Mouse (Mus musculus) embryonic fibroblast, embryonic 13.5 days (primary cell): ENCODE results near the gene Amn1. TPM values are rescaled to one million over a fixed set of nuclear protein-coding genes. Genes with fewer than 3 reads are reported as not detected.
"Not testable (repeated sequence)": the region's sequence is repeated elsewhere in the genome, so short reads cannot be mapped to it uniquely, and the experiment has no call there.

Experiments
- H3K27ac ChIP-seq: 2 replicates; pipeline ENCODE4 v1.5.1; 2012; ENCODE audit warnings: low read length, control low read depth, inconsistent platforms; ENCODE audit not compliant: insufficient read depth
- H3K4me1 ChIP-seq: 2 replicates; pipeline ENCODE4 v1.6.1; 2011; ENCODE audit warnings: low read length; ENCODE audit not compliant: control insufficient read depth, insufficient read depth
- H3K4me3 ChIP-seq: 2 replicates; pipeline ENCODE4 v1.5.1; 2011; ENCODE audit warnings: mild to moderate bottlenecking, control low read depth, low read length; ENCODE audit not compliant: insufficient read depth
- CTCF ChIP-seq: IDR thresholded peaks from 2 replicates; pipeline ENCODE4 v1.5.1; 2011; ENCODE audit warnings: mild to moderate bottlenecking, control low read depth, low read length, moderate library complexity, borderline replicate concordance; ENCODE audit not compliant: insufficient read depth
- POLR2A ChIP-seq: IDR thresholded peaks from 2 replicates; pipeline ENCODE4 v1.6.1; 2011; ENCODE audit warnings: low read depth, mild to moderate bottlenecking, control low read depth, low read length, moderate library complexity
- polyA plus RNA-seq: library from polyadenylated mRNA; stranded (reverse); fragments of >200 nt; gene quantifications from 2 replicates; pipeline ENCODE4 v1.2.4, GENCODE M21; 2011; ENCODE audit warnings: low read depth; ENCODE audit not compliant: missing spikeins, insufficient read length

Gene Amn1
- polyA plus RNA-seq, 1 experiment = 19.3 TPM

DNA sequence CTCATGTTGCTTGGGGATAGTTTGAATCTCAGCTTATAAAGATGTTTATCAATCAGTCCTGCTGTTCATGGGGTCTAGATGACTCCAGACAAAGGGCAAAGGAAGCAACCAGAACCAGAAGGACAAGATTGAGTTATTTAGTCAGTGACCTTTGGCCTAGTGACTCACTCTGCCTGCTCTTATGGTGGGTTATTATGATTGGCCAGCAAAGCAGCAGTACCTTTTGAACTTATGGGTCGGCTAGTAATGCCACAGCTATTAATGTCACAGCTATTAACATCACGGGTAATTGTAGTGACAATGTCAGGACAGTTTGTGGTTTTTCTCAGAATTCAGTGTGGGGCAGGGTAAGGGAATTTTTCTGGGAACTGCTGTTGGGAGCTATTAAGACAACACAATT is 50.6 kb downstream of the Amn1 start:
- TF ChIP-seq POLR2A (no peak), CTCF (no peak)
- no peak overlapping the region for H3K4me3 ChIP-seq
- no peak overlapping the region for H3K27ac ChIP-seq
- H3K4me1 ChIP-seq = peaks cover 3% of the 10 kb centered on the region; the same call in 1 of the 2 replicates

DNA sequence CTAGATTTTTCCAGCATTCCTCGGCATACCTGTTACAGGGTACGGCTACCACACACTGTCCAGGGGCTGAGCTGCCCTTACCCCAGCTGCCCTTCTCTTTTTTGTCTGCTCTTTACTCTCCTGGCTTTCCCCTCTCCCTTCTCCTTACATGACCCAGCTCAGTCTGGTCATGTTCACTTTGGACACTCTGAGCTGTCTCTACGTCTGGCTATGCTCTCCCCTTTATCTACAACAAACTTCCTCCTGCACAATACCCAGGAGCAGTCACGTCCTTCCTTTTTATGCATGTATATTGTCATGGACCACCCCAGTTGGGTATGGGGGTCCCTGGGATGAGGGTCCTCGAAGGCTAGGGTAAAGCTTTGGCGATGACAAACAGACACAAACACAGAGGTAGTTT is 52.9 kb downstream of the Amn1 start:
- Histone ChIP-seq H3K27ac (no peak overlapping the region), H3K4me3 (no peak overlapping the region), H3K4me1 (peaks cover 3% of the 10 kb centered on the region; the same call in 1 of the 2 replicates)
- TF ChIP-seq POLR2A = no peak
- TF ChIP-seq CTCF = no peak

DNA sequence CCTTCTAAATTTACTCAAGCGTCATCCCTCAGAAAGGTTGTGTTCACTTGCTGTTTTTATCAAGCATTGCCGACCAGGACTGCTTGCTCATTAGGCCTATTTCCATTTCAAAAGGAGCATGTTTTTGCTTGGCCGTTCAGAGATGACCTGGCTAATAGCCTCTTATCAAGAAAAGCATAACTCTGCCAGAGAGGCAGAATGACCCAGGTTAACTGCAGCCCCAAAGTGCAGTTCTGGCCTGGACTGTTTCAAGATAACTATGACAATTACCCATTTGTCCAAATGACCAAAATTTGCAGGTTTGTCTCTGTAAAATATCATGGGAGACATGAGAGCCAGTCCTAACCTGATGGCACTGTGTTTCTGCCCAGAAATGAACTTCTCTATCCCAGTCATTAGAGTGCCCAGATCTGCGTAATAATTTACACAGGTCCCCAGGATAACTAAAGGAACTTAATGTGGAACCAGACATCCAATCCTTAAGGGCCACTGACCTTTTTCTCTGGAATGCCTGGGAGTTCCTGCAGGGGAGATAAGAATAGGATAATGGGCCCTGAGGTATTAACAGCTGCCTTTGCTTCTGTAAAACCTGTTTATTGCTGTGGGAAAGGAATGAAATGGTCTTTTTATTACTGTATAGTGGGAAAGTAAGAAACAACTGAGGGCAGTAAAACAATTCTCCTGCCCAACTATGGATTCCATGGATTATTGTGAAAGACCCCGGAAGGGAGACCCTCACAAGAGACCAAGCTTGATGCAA is 53.9 kb downstream of the Amn1 start:
- no peak for TF ChIP-seq POLR2A
- no peak for TF ChIP-seq CTCF
- Histone ChIP-seq H3K27ac (no peak overlapping the region), H3K4me3 (no peak overlapping the region)

DNA sequence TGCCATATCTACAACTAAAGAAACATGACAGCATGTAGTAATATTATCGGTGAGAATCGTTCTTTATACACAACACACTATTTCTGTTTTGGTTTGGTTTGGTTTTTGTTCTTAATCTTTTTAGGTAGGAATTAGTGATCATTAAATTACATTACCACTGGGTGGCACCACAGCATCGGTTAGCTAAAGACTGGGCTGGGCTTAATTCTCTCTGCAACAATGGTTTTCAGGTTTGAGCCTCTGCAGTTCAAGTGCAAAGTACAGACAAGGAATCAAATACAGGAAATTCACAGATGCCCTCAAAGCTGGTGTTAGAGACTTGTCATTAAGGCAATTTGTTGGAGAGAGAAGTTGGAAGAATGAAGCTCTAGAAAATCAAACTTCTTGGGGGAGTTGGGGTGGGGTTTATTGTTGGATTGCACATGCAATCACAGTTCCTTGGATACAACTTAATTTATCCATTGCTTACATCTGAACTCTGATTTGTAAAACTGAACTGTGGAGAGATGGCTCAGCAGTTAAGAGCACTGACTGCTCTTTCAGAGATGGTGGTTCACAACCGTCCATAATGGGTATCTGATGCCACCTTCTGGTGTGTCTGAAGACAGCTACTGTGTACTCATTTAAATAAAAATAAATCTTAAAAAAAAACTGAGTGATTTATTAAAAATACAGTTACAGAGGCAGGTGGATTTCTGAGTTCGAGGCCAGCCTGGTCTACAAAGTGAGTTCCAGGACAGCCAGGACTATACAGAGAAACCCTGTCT is 56.0 kb downstream of the Amn1 start:
- no peak overlapping the region for H3K4me3 ChIP-seq
- H3K4me1 ChIP-seq = peaks cover 3% of the 10 kb centered on the region; the same call in 1 of the 2 replicates
- H3K27ac ChIP-seq = no peak overlapping the region
- TF ChIP-seq CTCF = no peak
- TF ChIP-seq POLR2A = no peak

More for the DNA sequence above, 53.9 kb downstream of the Amn1 start:
- peaks cover 3% of the 10 kb centered on the region; the same call in 1 of the 2 replicates for H3K4me1 ChIP-seq

DNA sequence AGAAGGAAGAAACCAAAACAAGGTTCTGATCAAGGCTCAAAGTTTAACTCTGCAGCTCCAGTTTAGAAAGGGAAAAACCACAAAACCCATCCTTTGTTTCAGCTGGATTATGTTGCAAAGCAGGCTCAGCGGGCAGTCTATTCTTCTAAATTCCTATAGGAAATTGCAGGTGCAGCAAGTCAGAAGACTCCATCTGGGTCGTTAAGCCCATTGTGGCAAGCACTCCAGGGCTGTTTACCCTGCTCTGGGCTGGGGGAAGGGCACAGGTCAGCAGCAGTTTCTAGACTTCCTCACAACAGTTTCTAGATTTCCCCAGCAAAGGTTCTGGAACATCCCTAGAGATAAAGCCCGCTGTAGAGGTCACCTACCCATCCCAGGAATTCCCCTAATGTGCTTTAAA is 57.4 kb downstream of the Amn1 start:
- Histone ChIP-seq H3K4me1 (peaks cover 3% of the 10 kb centered on the region; the same call in 1 of the 2 replicates), H3K4me3 (no peak overlapping the region), H3K27ac (no peak overlapping the region)
- TF ChIP-seq CTCF (no peak), POLR2A (no peak)

DNA sequence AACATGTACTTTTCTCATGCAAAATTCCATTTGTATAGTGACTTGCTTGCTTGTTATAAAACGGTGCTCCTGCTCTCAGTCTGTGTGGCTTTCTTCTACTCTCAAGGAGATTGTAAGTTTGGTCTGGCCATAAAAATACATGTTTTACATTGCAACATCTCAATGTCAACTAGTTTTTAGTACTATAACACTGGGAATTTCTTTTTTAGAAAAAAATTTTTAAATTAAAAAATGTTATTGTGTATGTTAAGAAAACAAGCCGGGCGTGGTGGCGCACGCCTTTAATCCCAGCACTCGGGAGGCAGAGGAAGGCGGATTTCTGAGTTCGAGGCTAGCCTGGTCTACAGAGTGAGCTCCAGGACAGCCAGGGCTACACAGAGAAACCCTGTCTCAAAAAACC is 58.6 kb downstream of the Amn1 start, which contains the start of gene Gm10203:
Gene Gm10203, plus strand, starts transcription at position 301 of the 400 bp plus-strand sequence.
- H3K27ac ChIP-seq, H3K4me3 ChIP-seq, H3K4me1 ChIP-seq: not testable (repeated sequence)

DNA sequence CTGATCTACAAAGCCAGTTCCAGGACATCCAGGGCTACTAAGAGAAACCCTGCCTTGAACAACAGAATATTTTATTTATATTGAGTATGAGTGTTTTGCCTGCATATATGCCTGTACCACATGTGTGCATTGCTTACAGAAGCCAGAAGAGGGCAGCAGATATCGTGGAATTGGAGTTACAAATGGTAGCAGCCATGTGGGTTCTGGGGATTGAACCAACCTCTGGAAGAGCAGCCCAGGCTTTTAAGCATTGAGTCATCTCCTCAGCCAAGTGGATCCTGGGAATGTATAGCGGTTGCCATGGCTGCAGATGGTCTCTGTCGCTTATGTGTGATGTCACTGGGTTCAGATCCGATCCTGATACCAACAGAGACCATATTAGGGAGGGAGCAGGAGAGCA is 61.8 kb downstream of the Amn1 start:
- no peaks in the 10 kb centered on the region for H3K4me1 ChIP-seq
- TF ChIP-seq POLR2A (no peak), CTCF (no peak)
- H3K4me3 ChIP-seq = no peak overlapping the region
- no peak overlapping the region for H3K27ac ChIP-seq

DNA sequence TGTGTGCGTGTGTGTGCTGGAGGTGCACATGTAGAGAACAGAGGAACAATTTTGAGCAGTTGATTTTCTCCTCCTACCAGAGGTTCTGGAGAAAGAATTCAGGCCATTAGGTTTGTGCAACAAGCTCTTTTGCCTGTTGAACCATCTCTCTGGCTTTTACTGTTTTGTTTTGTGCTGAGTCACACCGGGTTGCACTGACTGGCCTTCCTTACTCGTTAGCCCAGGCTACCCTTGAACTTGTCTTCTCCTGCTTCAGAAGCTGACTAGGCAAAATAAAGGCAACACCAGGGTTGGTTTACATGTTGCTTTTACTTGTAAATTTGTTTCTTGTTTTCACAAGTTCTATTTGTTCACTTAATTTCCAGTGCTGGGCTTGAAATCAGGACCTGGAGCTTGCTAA is 65.5 kb downstream of the Amn1 start:
- TF ChIP-seq POLR2A (no peak), CTCF (no peak)
- no peak overlapping the region for H3K27ac ChIP-seq
- H3K4me1 ChIP-seq = no peaks in the 10 kb centered on the region
- H3K4me3 ChIP-seq = no peak overlapping the region

DNA sequence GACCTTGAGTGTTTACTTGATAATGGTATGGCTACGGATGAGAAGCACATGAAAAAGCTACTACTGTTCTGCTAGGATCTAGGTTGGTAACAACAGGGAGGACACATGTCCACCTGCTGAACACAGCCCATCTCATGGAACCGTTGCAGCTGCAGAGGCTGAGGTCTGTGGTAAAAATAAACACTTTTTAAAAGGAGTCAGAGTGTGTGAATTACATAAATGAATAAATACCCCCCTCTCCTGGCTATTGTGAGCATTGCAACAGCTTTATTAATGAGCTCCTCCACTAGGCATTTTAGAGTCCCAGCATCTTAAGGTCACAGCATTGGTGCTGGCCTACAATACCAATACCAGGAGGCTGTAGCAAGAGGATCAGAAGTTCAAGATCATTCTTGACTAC is 68.7 kb downstream of the Amn1 start:
- no peak for TF ChIP-seq POLR2A
- TF ChIP-seq CTCF = no peak
- H3K4me1 ChIP-seq = no peaks in the 10 kb centered on the region
- no peak overlapping the region for H3K27ac ChIP-seq
- H3K4me3 ChIP-seq = no peak overlapping the region

DNA sequence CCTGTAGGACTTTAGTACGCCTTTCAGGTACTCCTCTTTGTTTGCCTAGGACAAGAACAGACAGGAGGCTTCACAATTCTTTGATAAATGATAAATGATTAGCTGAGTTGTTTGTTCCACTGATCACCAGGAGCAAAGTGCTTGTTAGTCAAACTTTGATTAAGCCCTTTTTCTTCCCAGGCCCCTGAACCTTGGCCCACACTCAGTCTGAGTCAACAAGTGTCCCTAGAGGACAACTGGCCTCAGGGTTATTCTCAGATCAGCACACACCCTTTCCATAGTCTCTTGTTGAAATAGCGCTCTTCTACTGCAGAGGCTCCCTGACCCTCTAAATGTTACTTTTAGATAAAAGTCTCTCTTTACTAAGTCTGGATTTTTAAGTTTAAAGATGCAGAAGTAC is 69.6 kb downstream of the Amn1 start:
- TF ChIP-seq POLR2A (no peak), CTCF (no peak)
- H3K4me1 ChIP-seq = no peaks in the 10 kb centered on the region
- no peak overlapping the region for H3K27ac ChIP-seq
- H3K4me3 ChIP-seq = no peak overlapping the region

DNA sequence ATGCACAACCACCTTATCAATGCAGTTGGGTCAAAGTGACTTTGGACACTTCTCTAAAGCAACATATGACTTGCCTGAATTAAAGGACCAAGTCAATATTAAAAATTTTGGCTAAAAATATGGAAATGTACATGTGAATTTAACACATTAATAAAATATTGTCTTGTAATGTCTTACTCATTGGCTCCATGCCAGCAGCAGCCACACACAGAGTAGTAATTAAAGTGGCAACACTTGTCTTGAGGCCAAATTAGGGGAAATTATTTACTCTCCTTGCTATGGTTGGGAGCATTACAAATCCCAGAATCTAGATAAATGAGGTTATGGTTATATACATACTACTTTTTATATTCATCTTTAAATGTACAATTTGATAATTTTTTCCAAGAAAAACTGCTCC is 71.5 kb downstream of the Amn1 start:
- H3K27ac ChIP-seq = no peak overlapping the region
- TF ChIP-seq CTCF = no peak
- no peak for TF ChIP-seq POLR2A

More for the DNA sequence above, 71.5 kb downstream of the Amn1 start:
- Histone ChIP-seq H3K4me1 (no peaks in the 10 kb centered on the region), H3K4me3 (no peak overlapping the region)
